Mouse (Mus musculus) gastrocnemius, postnatal 36 days (tissue): ENCODE measurements around the gene Hoxd8. TPM values are rescaled to one million over a fixed set of nuclear protein-coding genes. Genes with fewer than 3 reads are reported as not detected.

Experiments used
- DNase-seq, 2 experiments: peaks; one replicate each; pipeline ENCODE4 v3.0.0; 2022
- intact Hi-C: fragments of 180-260 bp; cut with DNase I; formaldehyde crosslinking; loops from one replicate; pipeline ENCODE4 v1.15.1; 2025
- total RNA-seq, 2 experiments: library from RNA; stranded (reverse); gene quantifications; 2 replicates each; pipeline ENCODE4 v1.2.3; 2021

The Hoxd8 gene
- total RNA-seq, 2 experiments from 2014 or later = 38.1 to 38.5 TPM

DNA sequence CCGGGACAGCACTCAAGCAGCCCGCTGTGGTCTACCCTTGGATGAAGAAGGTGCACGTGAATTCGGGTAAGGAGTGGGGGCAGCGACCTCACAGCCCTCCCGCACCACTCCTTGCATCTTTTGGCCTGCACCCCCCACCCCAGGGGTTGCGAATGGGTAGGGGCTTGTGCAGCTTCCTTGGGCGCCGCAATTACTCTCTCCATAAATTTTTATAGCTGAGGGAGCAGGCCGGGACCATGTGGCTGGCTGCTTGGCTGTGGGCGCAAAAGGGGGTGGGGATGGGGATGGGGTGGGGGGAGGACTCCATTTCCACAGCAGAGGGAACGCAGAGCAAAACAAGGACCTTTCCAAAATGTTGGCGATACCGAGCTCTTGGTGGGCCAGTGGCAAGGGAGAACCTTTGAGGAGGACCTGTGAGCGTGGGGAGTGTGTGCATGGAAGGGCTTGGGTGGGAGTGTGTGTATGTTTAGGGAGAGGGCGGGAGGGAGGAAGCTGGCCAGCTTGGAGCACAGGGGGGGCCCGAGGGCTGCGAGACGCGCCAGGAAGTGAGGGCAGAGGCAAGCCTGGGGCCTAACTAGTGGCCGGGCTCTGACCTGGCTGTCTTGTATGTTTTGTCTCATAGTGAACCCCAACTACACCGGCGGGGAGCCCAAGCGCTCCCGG, 23.4 kb downstream of the Hoxd8 start:
- no peak for DNase-seq
- intact Hi-C loops = no loop called here

DNA sequence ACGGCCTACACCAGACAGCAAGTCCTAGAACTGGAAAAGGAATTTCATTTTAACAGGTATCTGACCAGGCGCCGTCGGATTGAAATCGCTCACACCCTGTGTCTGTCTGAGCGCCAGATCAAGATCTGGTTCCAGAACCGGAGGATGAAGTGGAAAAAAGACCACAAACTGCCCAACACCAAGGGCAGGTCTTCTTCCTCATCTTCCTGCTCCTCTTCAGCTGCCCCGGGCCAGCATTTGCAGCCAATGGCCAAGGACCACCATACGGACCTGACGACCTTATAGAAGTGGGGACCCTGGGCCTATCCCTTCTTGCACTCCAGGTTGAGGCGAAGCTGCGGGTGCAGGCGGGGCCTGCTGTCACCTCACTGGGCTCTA, 23.9 kb downstream of the Hoxd8 start:
- intact Hi-C loops = no loop called here
- DNase-seq = no peak

DNA sequence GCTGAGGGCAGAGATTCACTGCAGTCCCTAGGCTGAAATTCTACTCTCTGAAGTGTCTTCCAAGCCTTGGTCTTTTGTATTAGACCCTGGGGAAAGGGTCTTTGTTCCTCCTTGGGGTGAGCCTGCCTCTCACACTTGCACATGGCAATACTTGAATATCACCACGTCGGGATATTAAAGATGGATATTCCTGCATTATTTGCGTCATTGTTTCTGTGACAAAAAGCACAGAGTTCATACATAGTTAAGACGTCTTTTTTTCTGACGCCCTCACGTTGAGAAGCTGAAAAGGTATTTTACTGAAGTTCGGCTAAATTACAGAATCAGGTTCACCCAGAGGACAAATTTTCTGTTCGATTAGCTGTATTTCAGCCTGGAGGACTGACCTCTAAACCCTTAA, 25.9 kb downstream of the Hoxd8 start:
- DNase-seq = no peak
- intact Hi-C loops = no loop called here

DNA sequence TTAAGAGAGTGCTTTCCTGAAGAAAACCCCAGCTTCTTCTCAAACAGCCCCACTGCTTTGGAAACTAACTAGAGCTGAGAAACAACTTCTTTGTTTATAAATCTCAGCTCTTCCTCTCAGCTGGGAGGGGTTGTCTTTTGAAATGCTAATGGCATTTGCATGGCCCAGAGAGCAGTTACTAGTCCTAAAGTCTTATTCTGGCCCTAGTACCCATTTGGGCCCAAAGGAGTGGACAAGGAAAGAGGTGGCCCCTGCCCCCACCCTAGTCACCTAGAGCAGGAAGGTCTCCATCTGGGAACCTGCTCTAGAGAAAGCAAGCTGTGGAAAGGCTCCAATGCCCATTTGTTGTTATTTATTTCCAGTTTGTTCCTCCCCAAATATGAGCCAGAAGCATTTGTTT, 26.6 kb downstream of the Hoxd8 start:
- DNase-seq = no peak
- intact Hi-C loops = no loop called here

DNA sequence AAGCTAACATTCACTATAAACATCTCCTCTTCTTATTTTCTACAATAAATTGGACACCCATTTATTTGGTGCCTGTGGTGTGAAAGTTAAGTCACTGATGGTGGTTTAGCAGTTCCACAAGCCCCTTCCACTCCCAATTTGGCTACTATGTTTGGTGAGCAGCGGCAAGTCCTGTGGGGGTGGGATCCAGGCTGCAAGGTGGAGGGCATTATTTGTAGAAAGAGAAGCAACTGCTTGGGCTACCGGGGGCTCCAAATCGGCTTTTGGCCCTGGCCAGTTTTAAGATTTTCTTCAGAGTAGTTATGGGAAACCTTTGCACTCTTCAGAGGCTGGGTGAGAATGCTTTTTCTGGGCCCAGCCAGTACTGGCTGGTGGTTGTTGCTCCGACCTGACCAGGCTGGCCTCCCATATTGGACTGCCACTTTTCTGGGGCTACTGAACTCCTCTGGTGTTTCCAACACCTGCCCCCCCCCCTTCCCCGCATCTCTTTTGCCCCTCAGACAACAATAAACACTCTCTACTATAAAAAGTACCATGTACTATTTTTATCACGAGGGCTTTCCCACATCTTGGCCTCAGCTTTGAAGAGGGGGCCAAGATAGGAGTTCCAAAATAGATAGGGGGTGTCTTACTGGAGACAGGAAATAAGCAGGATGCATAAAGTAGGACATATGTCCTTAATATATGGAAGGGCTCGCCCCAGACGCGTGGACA, 27.5 kb downstream of the Hoxd8 start:
- DNase-seq = no peak
- intact Hi-C loops = no loop called here

DNA sequence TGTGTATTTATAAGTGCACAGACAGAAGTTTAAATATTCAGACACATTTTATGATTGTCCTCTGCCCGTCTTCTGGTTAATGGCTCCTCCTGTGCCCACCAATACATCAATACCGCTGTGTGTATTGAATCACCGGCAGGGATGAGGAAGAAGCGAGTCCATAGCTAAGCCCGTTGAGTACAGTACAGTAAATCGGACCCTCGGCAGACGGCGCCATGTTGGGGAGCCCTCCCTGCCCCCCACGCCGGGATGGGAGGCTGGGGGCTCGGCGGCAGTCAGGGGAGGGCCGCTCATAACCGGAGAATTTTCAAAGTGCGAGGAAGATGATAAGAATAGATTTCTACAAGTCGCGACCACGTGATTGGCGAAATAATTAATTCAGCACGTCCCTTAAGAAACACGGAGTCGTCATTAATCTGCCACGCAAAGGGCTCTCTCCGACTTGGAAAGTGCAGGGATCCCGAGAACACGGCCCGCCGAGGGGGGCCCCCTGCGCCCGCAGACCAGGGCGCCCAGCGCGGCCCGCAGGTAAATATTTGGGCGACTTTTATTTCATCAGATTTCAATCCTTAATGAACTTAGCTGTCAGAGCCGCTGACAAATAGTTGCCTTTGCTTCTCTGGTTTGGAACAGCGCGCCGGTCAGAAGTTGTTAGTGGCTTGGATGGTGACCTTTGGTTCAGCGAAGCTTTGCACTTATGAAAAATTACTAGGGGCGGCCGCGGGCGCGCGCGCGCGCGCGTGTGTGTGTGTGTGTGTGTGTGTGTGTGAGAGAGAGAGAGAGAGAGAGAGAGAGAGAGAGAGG, 28.3 kb downstream of the Hoxd8 start:
- intact Hi-C loops = no loop called here
- DNase-seq = no peak

DNA sequence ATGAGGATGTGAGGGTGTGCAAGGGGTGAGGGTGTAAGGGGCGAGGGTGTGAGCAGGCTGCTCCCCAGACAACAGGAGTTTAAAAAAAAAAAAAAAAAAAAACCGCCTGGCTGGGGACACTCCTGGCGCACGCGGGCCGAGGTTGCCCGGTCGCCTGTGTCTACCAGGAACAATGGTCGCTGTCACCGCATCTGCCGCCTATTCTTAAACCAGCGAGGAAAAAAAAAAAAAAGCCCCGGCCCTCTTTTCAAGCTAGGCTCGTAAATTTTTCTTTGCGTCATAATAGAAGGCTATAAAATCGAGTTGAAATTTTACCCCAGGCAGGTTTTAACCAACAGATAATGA, 28.9 kb downstream of the Hoxd8 start:
- intact Hi-C loops = no loop called here

DNA sequence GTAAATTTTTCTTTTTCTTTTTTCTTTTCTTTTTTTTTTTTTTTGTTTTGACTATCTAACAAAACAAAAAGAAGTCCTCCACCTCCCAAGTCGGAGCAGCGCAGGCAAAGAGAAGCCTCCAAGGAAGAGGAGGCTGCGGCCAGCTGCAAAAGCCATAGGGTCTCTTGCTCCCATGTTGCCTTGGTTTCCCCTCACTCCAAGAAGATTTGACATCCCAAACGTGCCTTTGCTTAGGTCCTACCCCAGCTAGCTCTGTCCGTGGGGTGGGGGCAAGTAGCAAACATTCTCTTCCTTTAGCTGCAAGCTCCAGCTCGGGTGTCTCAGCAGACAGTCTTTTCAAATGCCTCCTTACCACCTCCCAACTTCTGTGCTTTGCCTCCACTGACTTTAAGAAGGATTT, 29.4 kb downstream of the Hoxd8 start:
- no peak for DNase-seq
- intact Hi-C loops = no loop called here

More for the DNA sequence above, 28.9 kb downstream of the Hoxd8 start:
- DNase-seq = no peak

DNA sequence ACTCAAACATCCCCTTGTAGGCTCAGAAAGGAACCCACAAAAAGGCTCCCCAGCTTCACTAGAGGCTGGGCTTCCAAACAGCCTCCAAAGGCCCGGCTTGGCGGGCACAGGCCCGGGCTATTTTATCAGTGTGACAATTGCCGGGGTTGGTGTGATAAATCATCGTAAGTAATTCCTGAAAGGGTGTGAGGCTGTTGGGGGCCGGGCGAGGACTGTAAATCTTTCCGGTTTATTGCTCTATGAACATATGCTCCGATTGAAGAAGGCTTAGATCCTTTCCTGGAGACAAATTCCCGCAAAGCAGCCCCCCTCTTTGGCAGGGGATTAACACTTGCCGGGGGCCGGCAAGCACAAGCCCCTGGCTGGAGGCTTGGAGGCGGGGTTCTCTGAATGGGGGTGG, 30.0 kb downstream of the Hoxd8 start:
- DNase-seq = no peak
- intact Hi-C loops = no loop called here

DNA sequence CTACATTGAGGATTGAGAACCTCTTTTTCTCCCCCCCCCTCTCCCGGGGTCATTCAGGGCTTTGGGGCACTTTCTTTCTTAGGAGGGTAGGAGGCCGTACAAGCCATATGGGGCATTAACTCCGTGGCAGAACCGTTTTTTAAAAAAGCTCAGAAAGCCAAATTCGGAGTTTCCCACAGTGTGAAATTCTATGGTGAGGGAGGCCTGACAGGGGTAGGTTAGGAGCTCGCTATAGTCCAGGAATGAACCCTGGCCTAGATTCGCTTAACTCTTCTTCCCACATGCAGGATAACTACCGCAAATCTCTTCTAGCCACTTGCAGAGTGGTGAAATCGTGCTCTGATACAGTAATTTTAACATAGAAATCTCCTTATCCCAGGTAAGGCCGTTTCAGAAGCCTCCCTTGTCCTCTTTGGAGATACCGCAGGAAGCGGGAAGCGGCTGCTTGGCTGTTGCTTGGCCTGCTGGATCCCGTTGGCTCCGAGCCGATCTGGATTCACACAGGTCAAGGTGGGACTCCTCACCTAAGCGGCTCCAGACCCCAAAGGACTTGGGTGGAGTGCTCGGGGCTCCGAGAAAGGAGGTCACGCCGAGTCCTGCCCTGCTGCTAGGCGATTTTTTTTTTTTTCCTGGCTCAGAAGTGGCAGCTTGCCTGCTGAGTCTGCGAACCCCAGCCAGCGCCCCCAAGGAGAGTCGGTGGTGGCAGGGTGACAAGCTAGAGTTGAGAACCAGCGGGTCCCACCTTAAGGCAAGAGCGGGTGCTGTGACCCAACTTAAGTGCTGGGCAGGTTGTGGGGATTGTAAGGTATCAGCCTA, 30.8 kb downstream of the Hoxd8 start:
- intact Hi-C loops = no loop called here
- DNase-seq = no peak

DNA sequence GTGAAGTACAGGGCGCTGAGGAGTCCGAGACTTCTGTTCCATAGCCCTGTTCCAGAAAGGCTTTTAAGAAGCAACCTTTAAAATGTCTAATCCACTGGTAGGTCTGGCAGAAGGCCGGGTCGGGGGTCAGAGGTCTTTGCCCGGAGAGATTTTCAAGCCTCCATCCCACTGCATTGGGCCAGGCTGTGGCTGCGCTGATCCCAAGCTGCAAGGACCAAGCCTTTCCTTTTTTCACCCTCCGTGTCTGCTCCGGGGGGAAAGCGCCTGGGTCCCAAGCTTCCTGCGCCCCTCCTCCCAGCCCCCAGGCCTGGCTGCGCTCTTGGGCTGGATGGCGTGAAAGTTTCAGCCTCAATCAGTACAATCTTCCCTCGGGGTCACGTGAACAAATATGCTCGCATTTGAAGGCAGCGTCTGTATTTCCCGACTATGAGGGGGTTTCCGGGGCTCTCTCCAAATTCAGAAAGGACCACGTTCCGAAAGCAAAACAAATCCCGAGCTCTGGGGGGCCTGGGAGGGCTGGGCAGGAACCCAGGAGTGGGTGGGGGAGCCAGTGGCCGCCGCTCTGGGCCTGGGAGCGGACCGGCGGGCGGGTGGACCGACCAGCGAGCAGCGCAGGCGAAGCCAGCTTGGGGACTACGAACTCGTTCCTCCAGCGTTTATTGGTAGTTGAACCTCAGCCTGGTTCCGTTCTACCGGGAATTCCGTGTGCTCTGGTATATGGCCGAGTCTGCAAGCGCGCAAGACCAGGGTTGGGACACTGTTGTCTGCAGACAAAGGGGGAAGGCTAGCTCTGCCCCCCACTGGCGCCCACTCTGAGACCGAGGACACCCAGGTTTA, 31.7 kb downstream of the Hoxd8 start:
- intact Hi-C loops = no loop called here
- no peak for DNase-seq

DNA sequence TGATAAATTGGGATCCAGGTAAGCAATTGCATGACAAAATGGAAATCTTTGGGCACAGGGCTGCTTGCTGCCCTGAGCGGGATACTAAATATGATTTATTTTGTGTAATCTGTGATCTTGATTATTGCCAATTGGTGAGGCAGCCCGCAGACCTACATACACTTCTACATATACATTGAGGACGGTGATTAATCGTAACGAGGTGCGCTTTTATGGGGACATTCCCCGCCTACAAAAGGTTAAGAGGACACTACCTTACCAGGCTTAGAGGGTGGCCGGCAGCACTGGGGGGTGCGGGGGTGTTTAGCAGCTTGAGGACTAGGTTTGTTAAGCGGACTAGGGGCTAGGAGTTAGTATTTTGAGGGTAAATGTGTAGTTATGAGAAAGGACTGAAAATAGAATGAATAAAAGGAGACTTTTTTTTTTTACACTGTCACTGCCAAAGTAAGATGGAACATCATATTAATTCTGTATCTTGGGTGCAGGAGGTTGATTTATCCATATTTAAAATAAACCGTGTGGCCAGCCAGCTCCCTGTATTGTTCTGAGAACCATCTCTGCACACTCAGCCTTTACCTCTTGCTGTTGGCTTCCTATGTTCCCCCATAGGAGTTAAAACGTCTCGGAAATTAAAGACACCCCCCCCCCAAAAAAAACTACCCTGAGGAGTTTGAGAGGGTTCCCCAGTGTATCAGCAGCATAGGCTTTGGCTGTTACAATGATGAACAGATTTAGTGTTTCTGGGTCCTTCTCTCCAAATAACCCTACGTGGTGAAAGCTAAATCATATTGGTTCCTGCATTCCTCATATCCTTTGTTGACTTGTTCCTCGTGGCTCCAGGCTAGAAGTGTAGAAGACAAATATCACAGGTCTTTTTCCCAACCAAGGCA, 32.5 kb downstream of the Hoxd8 start:
- intact Hi-C loops = no loop called here
- DNase-seq = no peak

DNA sequence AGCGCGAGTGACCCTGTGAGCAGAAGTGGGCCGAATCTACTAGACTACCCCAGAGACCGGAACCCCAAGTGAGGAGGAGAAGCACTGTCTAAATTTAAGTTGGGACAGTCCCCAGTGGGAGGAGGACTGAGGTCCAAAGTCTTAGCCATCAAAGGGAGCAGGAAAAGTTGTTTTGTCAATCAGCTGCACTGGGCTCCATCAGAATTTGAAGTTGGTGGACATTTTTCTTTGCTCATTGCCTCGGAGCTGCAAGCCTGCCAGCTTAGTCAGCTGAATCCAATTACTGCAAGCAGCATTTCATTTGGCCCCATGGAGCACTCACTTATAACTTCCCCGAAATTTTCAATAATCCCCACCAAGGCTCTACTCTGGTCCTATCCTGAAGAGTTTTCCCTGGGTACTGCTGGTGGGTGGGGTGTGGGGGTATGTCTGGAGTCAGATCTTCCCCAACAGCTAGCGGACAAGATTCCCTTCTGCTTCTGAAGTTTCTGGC, 33.2 kb downstream of the Hoxd8 start:
- intact Hi-C loops = no loop called here
- DNase-seq = no peak

DNA sequence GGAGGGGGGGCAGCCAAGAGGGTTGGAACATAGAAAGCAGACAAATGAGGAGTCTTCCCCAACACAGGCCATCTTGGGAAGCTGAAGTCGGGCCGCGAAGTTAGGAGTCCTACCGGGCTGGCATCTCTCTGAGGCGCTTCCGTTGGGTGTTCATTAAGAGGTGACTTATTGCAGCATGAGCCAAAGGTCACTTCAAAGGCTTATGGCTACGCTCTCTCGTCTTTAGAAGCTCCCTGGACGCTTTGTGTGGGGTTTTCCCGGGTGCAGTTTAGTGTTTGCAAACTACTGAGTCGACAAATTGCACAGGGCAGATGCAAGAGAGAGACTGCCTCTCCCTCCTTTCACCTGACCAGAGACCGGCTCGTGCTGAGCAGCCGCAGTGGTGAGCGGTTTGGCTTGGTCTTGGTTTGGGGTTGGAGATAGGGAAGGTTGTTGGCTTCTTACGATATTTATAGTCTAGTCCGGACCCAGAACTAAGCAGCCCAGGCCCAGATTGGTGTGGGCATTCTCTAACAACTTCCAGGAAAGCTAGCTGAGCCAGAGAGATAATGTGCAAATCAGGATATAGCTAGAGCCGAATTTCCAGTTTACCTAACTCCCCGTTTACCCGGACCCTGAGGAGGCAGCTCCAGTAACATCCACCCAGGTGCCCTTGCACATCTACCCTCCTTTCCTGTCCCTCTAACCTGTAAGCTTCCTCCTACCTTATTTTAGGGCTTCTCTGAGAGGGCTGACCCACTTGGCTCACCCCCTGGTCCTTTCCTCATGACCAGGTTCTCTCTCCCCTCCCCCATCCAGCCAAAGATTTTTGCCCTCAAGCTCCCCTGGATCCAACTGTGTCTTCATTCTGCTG, 34.4 kb downstream of the Hoxd8 start:
- intact Hi-C loops = no loop called here
- DNase-seq = no peak

DNA sequence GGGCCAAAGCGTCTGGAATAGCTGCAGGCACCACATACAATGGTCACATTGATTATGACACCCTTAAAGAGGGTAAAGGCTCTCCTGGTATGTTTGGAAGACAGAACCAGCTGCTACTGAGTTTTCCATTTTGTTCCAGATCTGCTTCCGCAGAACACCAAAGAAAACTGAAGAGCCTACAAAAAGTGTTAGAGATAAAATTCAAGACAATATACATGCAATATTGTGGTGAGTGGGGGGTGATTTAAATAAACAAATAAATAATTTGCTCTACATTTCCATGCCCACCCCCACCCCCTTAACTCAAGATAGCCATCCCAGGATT, 35.0 kb downstream of the Hoxd8 start:
- intact Hi-C loops = no loop called here
- DNase-seq = no peak

DNA sequence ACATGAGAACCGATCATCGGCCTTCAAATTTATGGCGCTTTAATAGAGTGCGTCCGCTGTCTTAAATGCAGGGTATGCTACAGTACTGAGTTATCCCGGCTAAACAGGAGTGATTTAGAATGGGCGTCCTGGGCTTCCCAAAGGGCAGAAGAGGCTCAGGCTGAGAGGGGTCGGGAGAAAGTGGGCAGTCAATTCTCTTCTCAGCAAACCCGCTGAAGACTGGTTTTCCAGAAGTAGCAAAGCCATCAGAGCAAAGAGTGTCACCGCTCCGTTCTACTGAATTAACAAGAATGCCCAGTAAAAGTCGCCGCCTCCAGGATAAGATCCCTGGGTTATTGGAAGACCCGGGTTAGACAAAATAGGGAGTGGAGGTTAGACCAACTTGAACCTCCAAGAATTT, 35.5 kb downstream of the Hoxd8 start:
- DNase-seq = no peak
- intact Hi-C loops = no loop called here

DNA sequence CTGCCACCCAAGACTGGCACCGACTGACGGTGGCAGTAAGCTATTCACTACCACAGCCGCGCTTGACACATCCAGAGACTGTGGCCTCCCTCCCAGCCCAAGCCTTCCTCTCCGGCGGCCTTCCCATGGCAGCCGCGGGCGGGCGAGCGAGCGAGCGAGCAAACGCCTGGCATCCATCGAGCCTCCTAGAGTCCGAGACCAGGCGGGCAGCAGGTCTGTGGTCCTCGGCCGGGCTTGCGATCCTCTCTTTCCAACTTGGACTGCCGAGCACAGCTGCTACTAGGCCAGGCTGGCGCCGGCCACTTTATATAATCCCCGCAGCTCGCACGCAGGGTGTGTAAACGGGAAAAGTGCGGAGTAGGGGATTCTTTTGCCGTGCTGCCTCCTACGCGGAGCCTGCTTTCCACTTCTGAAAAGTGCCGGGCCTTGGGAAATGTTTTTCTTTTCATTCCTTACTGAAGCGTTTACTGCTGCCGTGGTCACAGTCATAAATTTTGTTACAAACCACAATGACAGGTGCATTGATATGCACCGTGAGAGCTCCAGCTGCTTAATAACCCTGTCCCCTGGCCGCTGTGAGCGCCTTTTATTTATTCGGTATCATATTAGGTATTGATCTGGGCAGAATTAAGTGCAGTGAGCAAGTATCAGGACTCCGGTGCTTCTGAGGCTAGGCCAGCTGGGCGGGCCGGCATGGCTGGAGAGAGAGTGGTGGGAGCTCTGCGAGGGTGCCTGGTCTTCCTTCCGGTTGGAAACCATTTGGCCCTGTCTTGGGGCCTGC, 36.1 kb downstream of the Hoxd8 start:
- intact Hi-C loops = no loop called here
- DNase-seq = no peak
